Comparison of ENCODE assay signal across 35 mouse cellular contexts in the genomic region with DNA sequence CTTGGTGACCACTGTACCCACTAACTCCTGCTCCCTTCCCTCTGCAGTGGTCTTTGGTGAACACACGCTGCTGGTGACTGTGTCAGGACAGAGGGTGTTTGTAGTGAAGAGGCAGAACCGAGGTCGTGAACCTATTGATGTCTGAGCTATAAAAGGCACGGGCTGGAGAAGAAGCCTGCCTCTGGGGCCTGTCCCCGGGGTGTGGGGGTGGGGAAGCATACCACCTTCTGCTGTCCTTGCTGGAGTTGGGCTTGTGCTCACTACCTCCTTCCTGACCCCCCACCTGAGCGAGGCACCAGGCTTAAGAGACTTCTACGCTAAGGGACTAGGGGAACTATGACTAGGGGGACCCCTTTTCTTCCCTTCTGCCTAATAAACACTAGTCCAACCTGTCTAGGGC. TPM values are rescaled to one million over a fixed set of nuclear protein-coding genes. Genes with fewer than 3 reads are reported as not detected.
A peak's percentile ranks its signal among the peaks of the same experiment; 100 is the strongest.
DNase-seq lines count a peak whose midpoint lies in the region; ATAC-seq and TF ChIP-seq lines count a peak whose summit lies in the region.
"Had no signal": no experiment of that assay in that cellular context is flagged by ENCODE, and none has a peak within 500 bp of the region (broad histone marks: within the 10 kb centered on the region; RNA-seq: fewer than 3 reads in every experiment).

No protein-coding gene starts in this region.

- no peak for TF ChIP-seq CTCF in bone marrow, adult 2 months (IDR thresholded peaks at IDR 0.05; ENCODE audit: control insufficient read depth, insufficient read depth, low read length)

- peaks cover 66% of the 10 kb centered on the region for H3K4me1 ChIP-seq in heart, embryonic 13.5 days
- H3K4me1 ChIP-seq in liver, embryonic 15.5 days (replicated peaks) = peaks cover 85% of the 10 kb centered on the region
- peaks cover 11% of the 10 kb centered on the region for H3K4me1 ChIP-seq in bone marrow, adult 2 months (ENCODE audit: control insufficient read depth, insufficient read depth, low read length)

- no peak for TF ChIP-seq POLR2A in bone marrow, adult 2 months (IDR thresholded peaks at IDR 0.05; ENCODE audit: borderline replicate concordance, control insufficient read depth, low read depth, low read length)

- ATAC-seq in heart, embryonic 13.5 days (ENCODE audit: extremely low read depth, insufficient number of reproducible peaks, low FRiP score, low TSS enrichment) = no peak
- ATAC-seq in liver, embryonic 15.5 days (ENCODE audit: insufficient read depth) = no peak
- ATAC-seq: forebrain, embryonic 16.5 days; intestine, postnatal 0 days had no signal

- no peaks in the 10 kb centered on the region for H3K9me3 ChIP-seq in heart, embryonic 13.5 days
- no peaks in the 10 kb centered on the region for H3K9me3 ChIP-seq in liver, embryonic 15.5 days (replicated peaks)
- H3K9me3 ChIP-seq: embryonic facial prominence, embryonic 13.5 days; forebrain, embryonic 10.5 days; limb, embryonic 13.5 days; neural tube, embryonic 15.5 days; stomach, embryonic 15.5 days had no signal

- DNase-seq in heart, postnatal 4 days = no peak
- DNase-seq in liver (no peak), MN1 (ENCODE audit: low spot score) (no peak)
- DNase-seq: embryo, embryonic 11 days; gastrocnemius, adult 2 months; gastrocnemius, postnatal 36 days; kidney, adult 9 months; kidney, postnatal 14 days; lung, postnatal 36 days; midbrain, embryonic 14.5 days; retina, postnatal 1 day; right cerebral cortex, postnatal 25 days had no signal

- 0 out of 2 replicates have a peak overlapping the region, but pooled peaks have one; percentile 1 for H3K4me2 ChIP-seq in heart, embryonic 13.5 days
- no peak overlapping the region; the same call in 1 of the 2 replicates for H3K4me2 ChIP-seq in liver, embryonic 15.5 days
- H3K4me2 ChIP-seq: embryonic facial prominence, embryonic 13.5 days; hindbrain, embryonic 14.5 days; limb, embryonic 13.5 days; neural tube, embryonic 15.5 days; stomach, embryonic 15.5 days had no signal

- 0 out of 2 replicates have a peak overlapping the region, but pooled peaks have one; percentile 40 for H3K9ac ChIP-seq in heart, embryonic 13.5 days
- no peak overlapping the region for H3K9ac ChIP-seq in liver, embryonic 15.5 days
- H3K9ac ChIP-seq: embryonic facial prominence, embryonic 13.5 days; hindbrain, embryonic 14.5 days; limb, embryonic 13.5 days; neural tube, embryonic 15.5 days; stomach, embryonic 15.5 days had no signal

- peak overlapping the region; percentile 45 for H3K27ac ChIP-seq in heart, embryonic 13.5 days (replicated peaks)
- 0 out of 2 replicates have a peak overlapping the region, but pooled peaks have one; percentile 24 for H3K27ac ChIP-seq in liver, embryonic 15.5 days (replicated peaks)
- peak overlapping the region; percentile 70 for H3K27ac ChIP-seq in bone marrow, adult 2 months (ENCODE audit: control insufficient read depth, insufficient read depth, low read depth, low read length, poor library complexity)
- H3K27ac ChIP-seq: embryonic facial prominence, embryonic 13.5 days; forebrain, embryonic 10.5 days; gastrocnemius, adult 2 months; hindbrain, embryonic 14.5 days; limb, embryonic 13.5 days; neural tube, embryonic 15.5 days; stomach, embryonic 15.5 days had no signal

- H3K4me3 ChIP-seq in heart, embryonic 13.5 days = no peak overlapping the region
- no peak overlapping the region for H3K4me3 ChIP-seq in liver, embryonic 15.5 days (replicated peaks)
- H3K4me3 ChIP-seq in bone marrow, adult 2 months (replicated peaks; ENCODE audit: control insufficient read depth, low read depth, low read length) = no peak overlapping the region
- H3K4me3 ChIP-seq: embryonic facial prominence, embryonic 13.5 days; forebrain, embryonic 10.5 days; gastrocnemius, adult 2 months; limb, embryonic 13.5 days; neural tube, embryonic 15.5 days; stomach, embryonic 15.5 days had no signal

- 48% methylated on average over 7 of the region's 7 CpGs for WGBS in heart, embryonic 13.5 days
- 61% methylated on average over 7 of the region's 7 CpGs for WGBS in liver, embryonic 15.5 days (ENCODE audit: insufficient replicate concordance)
- WGBS in bone marrow, adult 2 months = 42% methylated on average over 7 of the region's 7 CpGs

- H3K36me3 ChIP-seq in heart, embryonic 13.5 days = peaks cover 43% of the 10 kb centered on the region
- H3K36me3 ChIP-seq in liver, embryonic 15.5 days (replicated peaks) = peaks cover 37% of the 10 kb centered on the region

- no peaks in the 10 kb centered on the region for H3K27me3 ChIP-seq in heart, embryonic 13.5 days (replicated peaks)
- H3K27me3 ChIP-seq in liver, embryonic 15.5 days = no peaks in the 10 kb centered on the region
- H3K27me3 ChIP-seq: CH12.LX; embryonic facial prominence, embryonic 13.5 days; limb, embryonic 13.5 days; neural tube, embryonic 15.5 days; stomach, embryonic 15.5 days had no signal

RNA-seq across cellular contexts. Expression of a gene that starts 3.7 kb away (rescaled TPM):
- polyA plus RNA-seq in heart, embryonic 13.5 days (2015; fragmentation: Nextera tagmentation; extraction: Ambion mirVana) = 77.9 and 86.8 TPM in 2 replicates
- total RNA-seq in heart, postnatal 4 days (2021) = 10 to 100 TPM; 59.2 to 66.4 TPM
- polyA plus RNA-seq in liver, embryonic 15.5 days (2015; fragmentation: Nextera tagmentation; extraction: Ambion mirVana) = 35.3 and 36.0 TPM in 2 replicates
- 69.8 and 167 TPM in 2 replicates for polyA plus RNA-seq in bone marrow, adult 2 months (2011; ENCODE audit: insufficient read depth, insufficient read length, low replicate concordance, missing spikeins)

RNA-seq across cellular contexts. Expression of a gene that starts 4.8 kb away (rescaled TPM):
- polyA plus RNA-seq in heart, embryonic 13.5 days (2015; fragmentation: Nextera tagmentation; extraction: Ambion mirVana) = 2.9 and 3.0 TPM in 2 replicates
- 1 to 10 TPM; 7.9 to 8.2 TPM for total RNA-seq in heart, postnatal 4 days (2021)
- polyA plus RNA-seq in liver, embryonic 15.5 days (2015; fragmentation: Nextera tagmentation; extraction: Ambion mirVana) = 2.5 and 3.6 TPM in 2 replicates
- polyA plus RNA-seq in bone marrow, adult 2 months (2011; ENCODE audit: insufficient read depth, insufficient read length, low replicate concordance, missing spikeins) = 54.9 and 151 TPM in 2 replicates

RNA-seq across cellular contexts. Expression of a gene that starts 13.6 kb away (rescaled TPM):
- 0.64 and 1.0 TPM in 2 replicates for polyA plus RNA-seq in heart, embryonic 13.5 days (2015; fragmentation: Nextera tagmentation; extraction: Ambion mirVana)
- under 1 TPM; 0.36 to 0.76 TPM for total RNA-seq in heart, postnatal 4 days (2021)
- 0.07 and 0.26 TPM in 2 replicates for polyA plus RNA-seq in liver, embryonic 15.5 days (2015; fragmentation: Nextera tagmentation; extraction: Ambion mirVana)
- not detected in 2 replicates for polyA plus RNA-seq in bone marrow, adult 2 months (2011; ENCODE audit: insufficient read depth, insufficient read length, low replicate concordance, missing spikeins)
- total RNA-seq: hematopoietic stem cell, adult 5-6 weeks; megakaryocyte-erythroid progenitor cell, adult 5-6 weeks had no signal

RNA-seq across cellular contexts. Expression of a gene that starts 20.8 kb away (rescaled TPM):
- 0.04 and 0.06 TPM in 2 replicates for polyA plus RNA-seq in heart, embryonic 13.5 days (2015; fragmentation: Nextera tagmentation; extraction: Ambion mirVana)
- total RNA-seq in heart, postnatal 4 days (2021) = not detected
- not detected in 2 replicates for polyA plus RNA-seq in liver, embryonic 15.5 days (2015; fragmentation: Nextera tagmentation; extraction: Ambion mirVana)
- 0.25 TPM in 1 of 2 replicates, not detected in the other for polyA plus RNA-seq in bone marrow, adult 2 months (2011; ENCODE audit: insufficient read depth, insufficient read length, low replicate concordance, missing spikeins)
- total RNA-seq: adrenal gland, postnatal 14 days; CH12.LX; ES-E14; gastrocnemius, adult 2 months; gastrocnemius, postnatal 36 days; heart, adult 8-10 months; hematopoietic stem cell, adult 5-6 weeks; layer of hippocampus, adult 18-20 months; layer of hippocampus, postnatal 10 days; left cerebral cortex, adult 18-20 months; left cerebral cortex, postnatal 14 days; megakaryocyte-erythroid progenitor cell, adult 5-6 weeks had no signal
- polyA plus RNA-seq: C2C12; liver, embryonic 16.5 days; midbrain, embryonic 14.5 days had no signal

RNA-seq across cellular contexts. Expression of a gene that starts 20.8 kb away (rescaled TPM):
- polyA plus RNA-seq in heart, embryonic 13.5 days (2015; fragmentation: Nextera tagmentation; extraction: Ambion mirVana) = 9.3 and 9.7 TPM in 2 replicates
- total RNA-seq in heart, postnatal 4 days (2021) = 1 to 10 TPM; 2.3 to 2.5 TPM
- polyA plus RNA-seq in liver, embryonic 15.5 days (2015; fragmentation: Nextera tagmentation; extraction: Ambion mirVana) = 0.45 and 0.62 TPM in 2 replicates
- 4.0 and 8.4 TPM in 2 replicates for polyA plus RNA-seq in bone marrow, adult 2 months (2011; ENCODE audit: insufficient read depth, insufficient read length, low replicate concordance, missing spikeins)
- total RNA-seq: CH12.LX; gastrocnemius, postnatal 36 days had no signal

Comparison
In these comparisons a context has a peak if more than half of its experiments do, and no peak if none do; other contexts are left out.
1. RNA of a gene that starts 4.8 kb away (polyA plus RNA-seq): 54.9 to 151 TPM in bone marrow, adult 2 months; 2.9 to 3.0 TPM in heart, embryonic 13.5 days and 2.5 to 3.6 TPM in liver, embryonic 15.5 days; every median in the first group is over 10 times any median in the second.
2. Peak in every context shown above with its lines, with median percentiles within 50 percentile points of each other: H3K27ac ChIP-seq.